Mouse (Mus musculus) liver, postnatal 0 days (tissue): ENCODE results near the gene Tgif2.

Experiments
- CTCF ChIP-seq: sonication (generic); IDR thresholded peaks from 2 replicates; pipeline ENCODE4 v1.5.1; 2016; ENCODE audit warnings: antibody characterized with exemption, low read depth
- EP300 ChIP-seq: IDR thresholded peaks from 2 replicates; pipeline ENCODE4 v1.6.1; 2016; ENCODE audit warnings: antibody characterized with exemption, low read depth, mild to moderate bottlenecking

DNA sequence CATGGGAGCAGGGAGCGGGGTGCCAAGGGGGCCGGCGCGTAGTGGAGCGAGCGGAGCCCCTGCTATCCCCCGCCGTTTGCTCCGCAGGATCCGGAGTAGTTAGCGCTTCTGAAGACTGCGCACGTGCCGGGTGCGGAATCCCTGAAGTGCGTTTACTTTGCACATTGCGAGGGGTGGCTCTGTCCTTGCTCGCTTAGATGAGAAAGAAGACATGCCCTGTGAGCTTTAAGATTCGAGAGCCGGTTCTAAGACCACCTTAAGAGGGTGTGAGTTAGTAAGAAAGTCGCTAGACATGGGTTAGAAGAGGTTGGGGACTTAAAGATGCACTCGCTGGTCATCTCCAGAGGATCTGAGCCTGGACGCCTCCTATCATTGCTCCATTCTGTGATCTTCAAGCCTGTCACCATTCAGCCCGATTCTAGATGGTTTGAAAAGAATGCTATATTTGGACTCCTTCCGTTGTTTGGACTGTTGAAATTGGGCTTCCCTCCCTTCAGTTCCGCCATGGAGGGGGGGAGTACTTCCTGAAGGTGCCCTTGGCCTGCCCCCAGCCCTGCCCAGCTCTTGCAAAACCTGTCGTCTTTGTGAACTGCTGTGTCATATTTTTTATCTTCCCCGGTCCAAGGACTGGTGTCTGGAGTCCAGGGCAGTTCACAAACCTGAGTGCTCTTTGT lies 23.8 kb downstream of the Tgif2 start:
- TF ChIP-seq CTCF (no peak), EP300 (peak; percentile 40; the same call in 1 of the 2 replicates)
